Mouse (Mus musculus): ENCODE measurements around the gene Gyg.
"Not testable (repeated sequence)": the region's sequence is repeated elsewhere in the genome, so short reads cannot be mapped to it uniquely, and the experiment has no call there.

The Gyg gene

GRCm38 (mm10) chr3:20130456-20131349 is 24.4 kb downstream of the Gyg start:
- peak; percentile 30 to 60 for DNase-seq

GRCm38 (mm10) chr3:20129491-20129890 is 25.6 kb downstream of the Gyg start:
- no peak for DNase-seq

- DNase-seq: no peak
Observed at GRCm38 (mm10) chr3:20127047-20127595, 28.0 kb downstream of the Gyg start.

DNA sequence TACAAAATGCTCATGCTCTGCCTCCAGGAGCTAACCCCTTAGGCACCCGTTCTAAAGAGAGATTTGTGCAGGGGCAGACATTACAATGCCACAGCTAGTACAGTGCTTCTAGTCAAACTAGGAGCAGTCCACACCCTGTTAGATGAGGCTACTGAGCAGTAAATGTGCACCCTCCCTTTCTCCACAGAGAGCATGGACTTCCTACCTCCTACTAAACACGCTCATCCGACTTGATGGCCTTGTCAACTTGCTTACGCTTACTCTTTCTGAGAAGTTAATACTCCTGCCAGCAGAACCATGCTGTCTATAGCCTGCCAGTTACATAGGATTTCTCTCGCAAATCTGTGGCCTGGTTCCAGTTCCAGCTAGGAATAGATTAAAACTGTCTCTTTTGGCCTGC is 29.5 kb downstream of the Gyg start:
- no peak for DNase-seq

GRCm38 (mm10) chr3:20121582-20121981 is 33.5 kb downstream of the Gyg start:
- not testable (repeated sequence) for DNase-seq

DNA sequence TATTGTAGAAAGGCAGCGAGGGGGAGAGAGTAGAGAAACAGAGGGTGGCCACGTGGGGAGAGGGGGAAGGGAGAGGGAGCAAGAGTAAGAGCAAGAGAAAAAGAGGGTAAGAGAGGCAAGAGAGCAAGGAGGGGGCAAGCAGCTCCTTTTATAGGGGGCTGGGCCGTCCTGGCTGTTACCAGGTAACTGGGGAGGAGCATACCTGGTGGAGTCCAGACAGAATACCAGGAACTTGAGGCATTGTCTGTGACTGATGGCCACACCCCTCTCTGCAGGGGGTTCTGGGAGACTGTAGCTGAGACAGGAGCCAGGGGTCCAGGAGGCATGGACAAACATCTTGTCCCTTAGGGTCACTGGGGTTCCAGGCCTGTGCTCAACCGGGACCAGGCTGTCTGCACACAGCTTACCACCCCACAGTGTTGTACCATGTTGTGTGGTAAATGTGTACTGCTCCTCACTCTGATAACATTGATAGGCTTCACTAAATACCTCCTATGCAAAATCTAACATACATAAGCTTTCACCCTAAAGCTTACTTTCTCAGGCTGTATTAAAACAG is 35.4 kb downstream of the Gyg start:
- no peak for DNase-seq

DNA sequence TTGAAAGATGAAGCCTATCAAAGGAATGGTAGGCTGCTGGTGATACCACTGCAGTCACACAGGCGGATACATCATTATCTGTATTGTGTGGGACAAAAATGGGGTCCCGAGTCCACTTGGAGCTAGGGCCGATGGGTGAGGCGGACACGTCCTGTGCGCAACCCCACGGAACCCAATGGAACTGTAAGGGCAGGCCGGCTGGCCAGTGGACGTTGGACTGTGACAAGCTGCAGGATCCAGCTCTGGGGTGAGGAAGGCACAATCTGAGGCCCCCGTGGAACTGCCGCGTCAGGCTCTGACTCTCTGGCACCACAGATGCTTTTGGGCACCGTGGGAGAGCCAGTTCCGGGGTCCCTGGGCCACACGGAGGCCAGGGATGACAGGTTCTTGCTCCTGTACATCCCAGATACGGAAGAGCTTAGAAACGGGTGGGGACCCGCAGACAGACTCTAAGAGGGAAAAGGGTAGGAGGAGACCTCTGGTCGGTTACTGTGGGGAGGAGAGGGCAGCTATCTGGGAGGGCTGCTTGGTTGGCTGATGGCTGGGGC is 36.0 kb downstream of the Gyg start:
- DNase-seq: no peak

DNA sequence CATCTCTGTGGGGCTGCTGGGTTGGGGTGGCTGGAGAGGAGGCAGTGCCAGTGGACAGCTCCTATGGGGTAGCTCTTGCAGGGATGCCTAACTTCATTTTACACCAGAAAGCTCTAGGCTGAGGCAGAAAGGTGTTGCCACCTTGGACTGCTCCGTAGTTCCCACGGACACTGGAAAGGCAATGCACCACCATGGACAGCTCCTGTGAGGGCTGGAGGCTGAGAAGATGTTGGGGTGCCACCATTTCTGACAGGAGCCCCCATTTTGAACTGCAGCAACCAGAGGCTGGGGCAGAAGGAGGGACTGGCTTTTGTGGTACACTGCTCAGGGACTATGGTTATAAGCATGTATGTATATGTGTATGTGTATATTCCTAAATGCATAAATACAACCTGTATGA is 43.2 kb downstream of the Gyg start:
- no peak for DNase-seq

DNA sequence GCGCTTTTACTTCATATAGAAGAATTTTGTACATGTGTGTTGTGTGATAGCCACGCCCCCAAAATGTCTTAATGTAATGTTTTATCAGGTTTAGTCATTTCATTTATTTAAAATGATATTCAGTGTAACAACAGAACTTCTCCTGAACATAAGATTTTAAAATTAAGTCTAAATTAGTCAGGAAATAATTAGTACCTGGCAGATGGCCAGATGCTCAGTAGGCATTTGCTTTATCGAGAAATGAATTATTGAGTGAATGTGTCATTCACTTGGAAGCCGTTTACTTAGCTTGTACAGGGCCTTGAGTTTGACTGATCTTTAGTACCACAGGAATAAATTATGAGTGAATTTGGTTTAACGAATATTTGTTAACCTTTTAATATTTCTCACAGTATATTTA is 46.2 kb downstream of the Gyg start:
- no peak for DNase-seq

GRCm38 (mm10) chr3:20104776-20105175 is 50.3 kb downstream of the Gyg start:
- DNase-seq: no peak

DNA sequence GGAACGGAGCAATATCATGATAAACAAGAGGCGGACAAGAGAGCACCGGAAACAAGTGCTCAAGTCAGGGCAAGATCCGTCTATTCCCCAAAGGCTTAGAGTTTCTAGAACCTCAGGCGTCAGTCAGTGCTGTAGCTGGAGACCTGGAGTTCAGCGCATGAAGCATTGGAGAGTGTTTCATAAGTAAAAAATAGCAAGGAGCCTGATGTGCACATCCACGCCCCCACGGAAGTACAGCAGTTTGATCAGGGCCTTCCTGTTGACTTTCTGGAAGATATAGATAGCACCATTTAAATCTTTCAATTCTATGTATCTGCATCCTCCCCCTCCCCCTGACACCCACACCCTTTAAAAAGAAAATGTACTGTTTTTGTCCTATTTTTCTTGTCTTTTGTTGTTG is 50.8 kb downstream of the Gyg start:
- DNase-seq: no peak

- no peak for DNase-seq
Observed at GRCm38 (mm10) chr3:20103830-20104229, 51.3 kb downstream of the Gyg start.

GRCm38 (mm10) chr3:20082161-20082560 is 73.0 kb downstream of the Gyg start:
- no peak for DNase-seq

- DNase-seq: no peak
Observed at GRCm38 (mm10) chr3:20076145-20077053, 78.7 kb downstream of the Gyg start.
